9 mouse cellular contexts compared by ENCODE assay signal in genomic region chr7:16922360-16922973, GRCm38 (mm10). TPM values are rescaled to one million over a fixed set of nuclear protein-coding genes. Genes with fewer than 3 reads are reported as not detected.
A peak's percentile ranks its signal among the peaks of the same experiment; 100 is the strongest.
DNase-seq lines count a peak whose midpoint lies in the region; ATAC-seq lines count a peak whose summit lies in the region.
"Had no signal": no experiment of that assay in that cellular context is flagged by ENCODE, and none has a peak within 500 bp of the region (broad histone marks: within the 10 kb centered on the region; RNA-seq: fewer than 3 reads in every experiment).

No protein-coding gene starts in this region.

- no peaks in the 10 kb centered on the region for H3K27me3 ChIP-seq in lung, embryonic 15.5 days
- H3K27me3 ChIP-seq in kidney, embryonic 14.5 days (ENCODE audit: control insufficient read depth, insufficient read depth, low read length): no peaks in the 10 kb centered on the region
- H3K27me3 ChIP-seq in liver, embryonic 15.5 days: no peaks in the 10 kb centered on the region

- peak overlapping the region; percentile 66 for H3K4me2 ChIP-seq in lung, embryonic 15.5 days
- H3K4me2 ChIP-seq in kidney, embryonic 14.5 days (replicated peaks; ENCODE audit: low read depth, low read length): peak overlapping the region; percentile 75
- peak overlapping the region; percentile 85 for H3K4me2 ChIP-seq in liver, embryonic 15.5 days

- WGBS in lung, embryonic 15.5 days: 45% methylated on average over 10 of the region's 10 CpGs
- 54% methylated on average over 10 of the region's 10 CpGs for WGBS in kidney, embryonic 14.5 days
- WGBS in liver, embryonic 15.5 days (ENCODE audit: insufficient replicate concordance): 31% methylated on average over 10 of the region's 10 CpGs

- H3K9me3 ChIP-seq in lung, embryonic 15.5 days: no peaks in the 10 kb centered on the region
- no peaks in the 10 kb centered on the region for H3K9me3 ChIP-seq in kidney, embryonic 14.5 days (ENCODE audit: control insufficient read depth, low read length)
- H3K9me3 ChIP-seq in liver, embryonic 15.5 days (replicated peaks): no peaks in the 10 kb centered on the region

- no peak for DNase-seq in lung, postnatal 36 days
- DNase-seq in c-Kit-positive CD71-positive TER-119-negative erythroid progenitor cells, embryonic 14.5 days (ENCODE audit: low read depth): peak; percentile 39
- peak; percentile 38 for DNase-seq in testis, postnatal 14 days (ENCODE audit: low spot score)
- no peak for DNase-seq in adrenal gland, postnatal 25 days

- peak overlapping the region; percentile 92 for H3K4me3 ChIP-seq in lung, embryonic 15.5 days
- H3K4me3 ChIP-seq in kidney, embryonic 14.5 days (ENCODE audit: low read length): peak overlapping the region; percentile 97
- peak overlapping the region; percentile 98 for H3K4me3 ChIP-seq in liver, embryonic 15.5 days (replicated peaks)

- peak overlapping the region; percentile 99 for H3K9ac ChIP-seq in lung, embryonic 15.5 days
- H3K9ac ChIP-seq in kidney, embryonic 14.5 days (ENCODE audit: low read depth, low read length): peak overlapping the region; percentile 96
- H3K9ac ChIP-seq in liver, embryonic 15.5 days: peak overlapping the region; percentile 97

- no peak for ATAC-seq in lung, embryonic 15.5 days (ENCODE audit: borderline replicate concordance, extremely low read depth, low FRiP score, low TSS enrichment)
- peak; percentile 35 for ATAC-seq in erythroid progenitor cell, adult 5-6 weeks (replicated peaks; ENCODE audit: low FRiP score, poor library complexity, severe bottlenecking)
- no peak for ATAC-seq in kidney, embryonic 14.5 days (ENCODE audit: low FRiP score, low TSS enrichment)
- ATAC-seq in liver, embryonic 15.5 days (ENCODE audit: insufficient read depth): no peak

- peaks cover 28% of the 10 kb centered on the region for H3K36me3 ChIP-seq in lung, embryonic 15.5 days
- H3K36me3 ChIP-seq in kidney, embryonic 14.5 days (ENCODE audit: control insufficient read depth, insufficient read depth, low read length): peaks cover 27% of the 10 kb centered on the region
- peaks cover 34% of the 10 kb centered on the region for H3K36me3 ChIP-seq in liver, embryonic 15.5 days (replicated peaks)

- H3K4me1 ChIP-seq in lung, embryonic 15.5 days: peaks cover 47% of the 10 kb centered on the region
- H3K4me1 ChIP-seq in kidney, embryonic 14.5 days (ENCODE audit: control insufficient read depth, insufficient read depth, low read length): peaks cover 38% of the 10 kb centered on the region
- H3K4me1 ChIP-seq in liver, embryonic 15.5 days (replicated peaks): peaks cover 56% of the 10 kb centered on the region

- H3K27ac ChIP-seq in lung, embryonic 15.5 days: 0 out of 2 replicates have a peak overlapping the region, but pooled peaks have one; percentile 10
- H3K27ac ChIP-seq in kidney, embryonic 14.5 days (ENCODE audit: low read depth, low read length): peak overlapping the region; percentile 38; the same call in 1 of the 2 replicates
- peak overlapping the region; percentile 93 for H3K27ac ChIP-seq in liver, embryonic 15.5 days (replicated peaks)

RNA-seq across cellular contexts. Expression of gene Calm3, which starts 1.4 kb away (rescaled TPM):
- 101 and 104 TPM in 2 replicates for polyA plus RNA-seq in lung, embryonic 15.5 days (2015; fragmentation: Nextera tagmentation; extraction: Ambion mirVana)
- 131 and 141 TPM in 2 replicates for total RNA-seq in erythroid progenitor cell, adult 5-6 weeks (2015; ENCODE audit: low replicate concordance)
- 258 and 325 TPM in 2 replicates for total RNA-seq in erythroid progenitor cell, adult 5-6 weeks (2017; ENCODE audit: low replicate concordance)
- polyA plus RNA-seq in kidney, embryonic 14.5 days (2014; fragmentation: Nextera tagmentation; extraction: Ambion mirVana): 156 and 198 TPM in 2 replicates
- 79.0 and 83.9 TPM in 2 replicates for polyA plus RNA-seq in liver, embryonic 15.5 days (2015; fragmentation: Nextera tagmentation; extraction: Ambion mirVana)
- total RNA-seq in adrenal gland, postnatal 25 days (2021): 242 and 255 TPM in 2 replicates

RNA-seq across cellular contexts. Expression of gene Ptgir, which starts 16.2 kb away (rescaled TPM):
- polyA plus RNA-seq in lung, embryonic 15.5 days (2015; fragmentation: Nextera tagmentation; extraction: Ambion mirVana): 2.0 and 2.4 TPM in 2 replicates
- total RNA-seq in erythroid progenitor cell, adult 5-6 weeks (2015; ENCODE audit: low replicate concordance): 0.36 and 6.7 TPM in 2 replicates
- total RNA-seq in erythroid progenitor cell, adult 5-6 weeks (2017; ENCODE audit: low replicate concordance): 1.9 and 2.0 TPM in 2 replicates
- polyA plus RNA-seq in kidney, embryonic 14.5 days (2014; fragmentation: Nextera tagmentation; extraction: Ambion mirVana): 0.67 and 1.4 TPM in 2 replicates
- 1.2 TPM in 2 replicates for polyA plus RNA-seq in liver, embryonic 15.5 days (2015; fragmentation: Nextera tagmentation; extraction: Ambion mirVana)
- total RNA-seq in adrenal gland, postnatal 25 days (2021): 1.5 and 1.6 TPM in 2 replicates

RNA-seq across cellular contexts. Expression of gene Pnmal2, which starts 22.0 kb away (rescaled TPM):
- 6.2 and 6.6 TPM in 2 replicates for polyA plus RNA-seq in lung, embryonic 15.5 days (2015; fragmentation: Nextera tagmentation; extraction: Ambion mirVana)
- not detected in 2 replicates for total RNA-seq in erythroid progenitor cell, adult 5-6 weeks (2015; ENCODE audit: low replicate concordance)
- not detected in 2 replicates for total RNA-seq in erythroid progenitor cell, adult 5-6 weeks (2017; ENCODE audit: low replicate concordance)
- 2.5 and 5.5 TPM in 2 replicates for polyA plus RNA-seq in kidney, embryonic 14.5 days (2014; fragmentation: Nextera tagmentation; extraction: Ambion mirVana)
- polyA plus RNA-seq in liver, embryonic 15.5 days (2015; fragmentation: Nextera tagmentation; extraction: Ambion mirVana): 0.44 and 0.60 TPM in 2 replicates
- 26.9 and 36.1 TPM in 2 replicates for total RNA-seq in adrenal gland, postnatal 25 days (2021)
- total RNA-seq: common myeloid progenitor, adult 5-6 weeks had no signal

RNA-seq across cellular contexts. Expression of gene Gng8, which starts 30.9 kb away (rescaled TPM):
- 11.2 and 12.0 TPM in 2 replicates for polyA plus RNA-seq in lung, embryonic 15.5 days (2015; fragmentation: Nextera tagmentation; extraction: Ambion mirVana)
- total RNA-seq in erythroid progenitor cell, adult 5-6 weeks (2015; ENCODE audit: low replicate concordance): not detected in 2 replicates
- total RNA-seq in erythroid progenitor cell, adult 5-6 weeks (2017; ENCODE audit: low replicate concordance): not detected in 2 replicates
- 7.5 TPM in 2 replicates for polyA plus RNA-seq in kidney, embryonic 14.5 days (2014; fragmentation: Nextera tagmentation; extraction: Ambion mirVana)
- polyA plus RNA-seq in liver, embryonic 15.5 days (2015; fragmentation: Nextera tagmentation; extraction: Ambion mirVana): 0.13 TPM in 2 replicates
- 0.70 TPM in 1 of 2 replicates, not detected in the other for total RNA-seq in adrenal gland, postnatal 25 days (2021)
- total RNA-seq: common myeloid progenitor, adult 5-6 weeks had no signal

RNA-seq across cellular contexts. Expression of gene Pnmal1, which starts 37.0 kb away (rescaled TPM):
- polyA plus RNA-seq in lung, embryonic 15.5 days (2015; fragmentation: Nextera tagmentation; extraction: Ambion mirVana): 0.11 and 0.36 TPM in 2 replicates
- not detected in 2 replicates for total RNA-seq in erythroid progenitor cell, adult 5-6 weeks (2015; ENCODE audit: low replicate concordance)
- not detected in 2 replicates for total RNA-seq in erythroid progenitor cell, adult 5-6 weeks (2017; ENCODE audit: low replicate concordance)
- 0.51 and 0.74 TPM in 2 replicates for polyA plus RNA-seq in kidney, embryonic 14.5 days (2014; fragmentation: Nextera tagmentation; extraction: Ambion mirVana)
- polyA plus RNA-seq in liver, embryonic 15.5 days (2015; fragmentation: Nextera tagmentation; extraction: Ambion mirVana): 0.05 TPM in 1 of 2 replicates, not detected in the other
- 4.3 and 5.4 TPM in 2 replicates for total RNA-seq in adrenal gland, postnatal 25 days (2021)

Comparison
In these comparisons a context has a peak if more than half of its experiments do, and no peak if none do; other contexts are left out.
1. H3K27ac ChIP-seq: peak in every context shown above with its lines; median percentile 93 in liver, embryonic 15.5 days; 38 in kidney, embryonic 14.5 days; 10 in lung, embryonic 15.5 days.
2. DNase-seq: peak in c-Kit-positive CD71-positive TER-119-negative erythroid progenitor cells, embryonic 14.5 days (single experiment) and testis, postnatal 14 days (single experiment); none in lung, postnatal 36 days (single experiment) and adrenal gland, postnatal 25 days (single experiment).
3. Peak in every context shown above with its lines, with median percentiles within 50 percentile points of each other: H3K4me2 ChIP-seq, H3K4me3 ChIP-seq and H3K9ac ChIP-seq.